Mouse (Mus musculus): Measurements from ENCODE around the gene Smyd3. TPM values are rescaled to one million over a fixed set of nuclear protein-coding genes. Genes with fewer than 3 reads are reported as not detected.

Gene Smyd3
- polyA plus RNA-seq, 1 experiment from 2014 or later = 24.0 TPM

Other genes starting within 250 kb of the Smyd3 start
- 31.7 and 34.5 TPM in 2 replicates for gene Tfb2m, start 28.2 kb upstream of the Smyd3 start, polyA plus RNA-seq (2014; fragmentation: Nextera tagmentation; extraction: Ambion mirVana)
- gene Cnst, start 28.3 kb upstream of the Smyd3 start, polyA plus RNA-seq (2014; fragmentation: Nextera tagmentation; extraction: Ambion mirVana) = 15.7 and 17.1 TPM in 2 replicates
- gene Sccpdh, start 150.2 kb upstream of the Smyd3 start, polyA plus RNA-seq (2014; fragmentation: Nextera tagmentation; extraction: Ambion mirVana) = 68.4 and 69.0 TPM in 2 replicates
- not detected in 2 replicates for gene Kif28, start 227.2 kb upstream of the Smyd3 start, polyA plus RNA-seq (2014; fragmentation: Nextera tagmentation; extraction: Ambion mirVana)

Data from stomach, embryonic 14.5 days (tissue).